Mouse (Mus musculus): ENCODE data around the gene Cuedc1.

GRCm38 (mm10) chr11:88233528-88234427, 135.9 kb downstream of the Cuedc1 start:
- TF ChIP-seq POLR2A (IDR thresholded peaks at IDR 0.05; ENCODE audit: control insufficient read depth, extremely low read depth, insufficient read depth, low read length, poor library complexity): 0 out of 2 replicates have a peak, but pooled peaks have one; percentile 25
- TF ChIP-seq CTCF (IDR thresholded peaks at IDR 0.05; ENCODE audit: borderline replicate concordance, control insufficient read depth, extremely low read depth, insufficient read depth, low read length, poor library complexity): no peak

Data from thymus, adult 2 months (tissue).